Mouse (Mus musculus): Measurements from ENCODE around the gene Dimt1. TPM values are rescaled to one million over a fixed set of nuclear protein-coding genes. Genes with fewer than 3 reads are reported as not detected.

The Dimt1 gene
- polyA plus RNA-seq, 1 experiment from 2014 or later: 41.7 TPM

Other genes starting within 250 kb of the Dimt1 start
- gene Ipo11, start 10.2 kb upstream of the Dimt1 start, polyA plus RNA-seq (2015; fragmentation: Nextera tagmentation; extraction: Ambion mirVana): 50.7 and 55.2 TPM in 2 replicates
- 11.7 and 14.4 TPM in 2 replicates for gene Kif2a, start 75.0 kb downstream of the Dimt1 start, polyA plus RNA-seq (2015; fragmentation: Nextera tagmentation; extraction: Ambion mirVana)

Measured in lung, embryonic 16.5 days (tissue).